Mouse (Mus musculus): ENCODE results near the gene Slc36a4. TPM values are rescaled to one million over a fixed set of nuclear protein-coding genes. Genes with fewer than 3 reads are reported as not detected.

The Slc36a4 gene
- polyA plus RNA-seq, 1 experiment from 2014 or later = 11.2 TPM

DNA sequence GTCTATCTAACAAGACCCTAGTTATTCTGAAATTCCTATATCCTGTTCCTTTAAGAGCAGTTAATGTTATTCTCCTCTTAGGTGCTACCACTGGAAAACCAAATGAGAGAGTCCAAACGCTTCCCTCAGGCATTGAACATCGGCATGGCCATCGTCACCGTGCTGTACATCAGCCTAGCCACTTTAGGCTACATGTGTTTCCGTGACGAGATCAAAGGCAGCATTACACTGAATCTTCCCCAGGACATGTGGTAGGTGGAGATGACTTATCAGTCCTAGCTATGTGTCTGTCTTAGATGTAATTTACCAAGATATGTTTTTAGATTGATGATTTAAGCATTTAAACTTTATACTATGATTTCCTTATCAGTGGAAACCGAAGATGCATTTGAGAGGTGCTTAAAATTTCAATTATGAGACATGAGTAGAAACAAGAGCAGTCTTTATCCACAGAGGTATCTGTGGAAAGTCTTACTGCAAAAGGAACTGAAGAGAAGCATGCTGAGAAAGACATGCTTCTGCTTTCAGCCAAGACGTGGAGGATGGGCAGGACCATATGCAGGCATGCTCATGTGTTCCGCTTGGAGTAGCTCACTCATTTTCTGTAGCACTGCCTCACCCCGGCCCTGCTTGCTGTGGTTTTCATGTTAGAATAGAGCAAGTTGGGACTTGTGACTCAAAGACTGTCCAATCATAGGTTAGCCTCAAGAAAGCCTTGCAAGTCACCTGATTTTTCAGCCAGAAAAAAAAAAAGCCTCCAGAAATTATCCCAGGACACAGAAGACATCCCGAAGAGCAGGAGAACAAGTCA, 24.7 kb downstream of the Slc36a4 start:
- Histone ChIP-seq H3K4me2 (replicated peaks; ENCODE audit: low read depth, low read length) (no peak overlapping the region), H3K27me3 (replicated peaks; ENCODE audit: insufficient read depth, low read length) (no peaks in the 10 kb centered on the region), H3K9me3 (ENCODE audit: low read length) (no peaks in the 10 kb centered on the region), H3K9ac (replicated peaks; ENCODE audit: low read depth) (no peak overlapping the region), H3K4me1 (ENCODE audit: insufficient read depth, low read depth, low read length) (no peaks in the 10 kb centered on the region), H3K27ac (ENCODE audit: low read length) (no peak overlapping the region), H3K4me3 (ENCODE audit: low read depth, low read length) (no peak overlapping the region), H3K36me3 (ENCODE audit: insufficient read depth, low read length) (peaks cover 11% of the 10 kb centered on the region; the same call in 1 of the 2 replicates)
- no peak for DNase-seq (ENCODE audit: low spot score)
- ATAC-seq = no peak
- WGBS = 86% methylated on average over 11 of the region's 11 CpGs
- TF ChIP-seq EP300 (IDR thresholded peaks at IDR 0.05) = no peak
- no peak for TF ChIP-seq CTCF (IDR thresholded peaks at IDR 0.05)

DNA sequence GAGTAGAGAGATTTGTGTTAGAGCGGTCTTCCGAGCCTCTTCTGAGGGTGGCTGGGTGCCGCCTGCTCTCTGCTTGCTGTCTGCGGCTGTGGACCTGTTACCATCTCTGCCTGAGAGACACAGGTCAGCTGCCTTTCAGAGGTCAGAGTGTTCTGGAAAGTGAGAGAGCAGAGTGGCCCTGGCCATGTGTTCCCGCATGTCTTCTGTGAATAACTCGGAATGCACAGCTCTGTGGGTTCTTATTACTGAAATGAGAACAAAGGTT, 25.3 kb downstream of the Slc36a4 start:
- TF ChIP-seq CTCF (IDR thresholded peaks at IDR 0.05) (no peak), EP300 (IDR thresholded peaks at IDR 0.05) (no peak)
- H3K4me1 ChIP-seq (ENCODE audit: insufficient read depth, low read depth, low read length) = no peaks in the 10 kb centered on the region
- no peaks in the 10 kb centered on the region for H3K9me3 ChIP-seq (ENCODE audit: low read length)
- DNase-seq (ENCODE audit: low spot score) (no peak), ATAC-seq (no peak)
- H3K4me3 ChIP-seq (ENCODE audit: low read depth, low read length) = no peak overlapping the region
- H3K27ac ChIP-seq (ENCODE audit: low read length) = no peak overlapping the region
- no peaks in the 10 kb centered on the region for H3K27me3 ChIP-seq (replicated peaks; ENCODE audit: insufficient read depth, low read length)
- peaks cover 11% of the 10 kb centered on the region; the same call in 1 of the 2 replicates for H3K36me3 ChIP-seq (ENCODE audit: insufficient read depth, low read length)
- H3K4me2 ChIP-seq (replicated peaks; ENCODE audit: low read depth, low read length) = no peak overlapping the region
- no peak overlapping the region for H3K9ac ChIP-seq (replicated peaks; ENCODE audit: low read depth)
- WGBS = 94% methylated on average over 6 of the region's 6 CpGs

DNA sequence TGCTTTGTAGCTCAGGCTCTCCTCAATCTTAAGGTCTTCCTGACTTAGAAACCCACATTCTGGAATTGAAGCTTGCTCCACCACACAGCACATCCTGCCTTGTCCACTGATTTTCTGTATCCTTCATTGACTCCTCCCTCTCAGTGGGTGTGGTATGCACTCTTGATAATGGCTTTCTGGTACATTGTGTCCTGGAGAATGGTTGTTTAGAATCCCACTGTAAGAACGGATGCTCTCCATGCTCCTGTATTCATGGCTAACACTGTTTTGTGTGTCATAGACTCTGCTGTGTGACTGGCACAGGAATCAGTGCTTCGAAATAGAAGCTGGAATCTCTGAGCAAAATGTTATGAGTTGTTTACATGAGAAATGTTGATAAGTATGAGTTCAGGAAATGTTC, 28.0 kb downstream of the Slc36a4 start:
- ATAC-seq = peak; percentile 89
- WGBS = 68% methylated on average over 2 of the region's 2 CpGs
- Histone ChIP-seq H3K9ac (replicated peaks; ENCODE audit: low read depth) (no peak overlapping the region), H3K4me1 (ENCODE audit: insufficient read depth, low read depth, low read length) (no peaks in the 10 kb centered on the region), H3K27ac (ENCODE audit: low read length) (peak overlapping the region; percentile 43; the same call in 1 of the 2 replicates), H3K36me3 (ENCODE audit: insufficient read depth, low read length) (peaks cover 11% of the 10 kb centered on the region; the same call in 1 of the 2 replicates), H3K9me3 (ENCODE audit: low read length) (no peaks in the 10 kb centered on the region), H3K4me2 (replicated peaks; ENCODE audit: low read depth, low read length) (no peak overlapping the region), H3K4me3 (ENCODE audit: low read depth, low read length) (no peak overlapping the region), H3K27me3 (replicated peaks; ENCODE audit: insufficient read depth, low read length) (no peaks in the 10 kb centered on the region)
- TF ChIP-seq EP300 (IDR thresholded peaks at IDR 0.05) (peak; percentile 99), CTCF (IDR thresholded peaks at IDR 0.05) (no peak)
- DNase-seq (ENCODE audit: low spot score) = peak; percentile 57

DNA sequence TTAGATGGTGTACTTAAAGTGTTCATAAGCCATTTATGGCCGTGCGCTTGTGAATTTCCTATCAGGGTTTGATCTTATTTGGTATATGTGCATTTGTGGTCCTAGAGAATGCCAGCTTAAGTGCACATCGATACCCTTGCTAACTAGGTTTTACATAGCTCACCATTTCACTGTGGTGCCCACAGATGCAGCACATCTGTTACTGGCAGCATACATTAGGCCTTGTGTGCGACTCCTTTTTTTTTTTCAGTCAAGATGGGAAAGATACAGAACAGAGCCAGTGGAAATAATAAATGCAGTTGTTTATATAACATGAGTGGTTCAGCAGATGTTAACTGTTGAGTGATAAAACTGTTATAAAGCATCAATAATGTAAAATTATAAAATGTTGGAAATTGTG, 31.9 kb downstream of the Slc36a4 start:
- no peak overlapping the region for H3K4me2 ChIP-seq (replicated peaks; ENCODE audit: low read depth, low read length)
- no peak overlapping the region for H3K27ac ChIP-seq (ENCODE audit: low read length)
- H3K4me1 ChIP-seq (ENCODE audit: insufficient read depth, low read depth, low read length) = no peaks in the 10 kb centered on the region
- H3K36me3 ChIP-seq (ENCODE audit: insufficient read depth, low read length) = peaks cover 9% of the 10 kb centered on the region; the same call in 1 of the 2 replicates
- H3K4me3 ChIP-seq (ENCODE audit: low read depth, low read length) = no peak overlapping the region
- no peak for DNase-seq (ENCODE audit: low spot score)
- TF ChIP-seq CTCF (IDR thresholded peaks at IDR 0.05) = no peak
- no peak for TF ChIP-seq EP300 (IDR thresholded peaks at IDR 0.05)
- ATAC-seq = no peak
- no peak overlapping the region for H3K9ac ChIP-seq (replicated peaks; ENCODE audit: low read depth)
- no peaks in the 10 kb centered on the region for H3K27me3 ChIP-seq (replicated peaks; ENCODE audit: insufficient read depth, low read length)
- H3K9me3 ChIP-seq (ENCODE audit: low read length) = no peaks in the 10 kb centered on the region
- 57% methylated on average over 4 of the region's 4 CpGs for WGBS

DNA sequence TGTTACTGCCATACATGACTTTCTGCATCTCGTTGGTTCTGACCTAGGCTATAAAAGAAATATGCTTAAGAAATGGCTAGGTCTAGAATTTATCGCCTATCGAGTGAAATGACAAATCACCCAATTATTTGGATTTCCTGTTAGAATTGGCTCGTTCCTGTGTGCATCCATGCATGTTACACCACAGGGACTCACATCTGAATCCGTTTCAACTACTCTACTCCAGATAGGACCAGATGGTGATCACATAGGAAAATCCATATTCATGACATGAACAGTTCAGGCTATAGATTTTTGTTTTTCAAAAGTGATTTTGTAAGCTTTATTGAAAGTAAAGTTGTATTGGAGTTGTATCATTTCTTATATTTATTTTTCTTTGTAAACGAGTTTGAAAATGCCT, 32.4 kb downstream of the Slc36a4 start:
- TF ChIP-seq EP300 (IDR thresholded peaks at IDR 0.05) (no peak), CTCF (IDR thresholded peaks at IDR 0.05) (no peak)
- no peak for DNase-seq (ENCODE audit: low spot score)

DNA sequence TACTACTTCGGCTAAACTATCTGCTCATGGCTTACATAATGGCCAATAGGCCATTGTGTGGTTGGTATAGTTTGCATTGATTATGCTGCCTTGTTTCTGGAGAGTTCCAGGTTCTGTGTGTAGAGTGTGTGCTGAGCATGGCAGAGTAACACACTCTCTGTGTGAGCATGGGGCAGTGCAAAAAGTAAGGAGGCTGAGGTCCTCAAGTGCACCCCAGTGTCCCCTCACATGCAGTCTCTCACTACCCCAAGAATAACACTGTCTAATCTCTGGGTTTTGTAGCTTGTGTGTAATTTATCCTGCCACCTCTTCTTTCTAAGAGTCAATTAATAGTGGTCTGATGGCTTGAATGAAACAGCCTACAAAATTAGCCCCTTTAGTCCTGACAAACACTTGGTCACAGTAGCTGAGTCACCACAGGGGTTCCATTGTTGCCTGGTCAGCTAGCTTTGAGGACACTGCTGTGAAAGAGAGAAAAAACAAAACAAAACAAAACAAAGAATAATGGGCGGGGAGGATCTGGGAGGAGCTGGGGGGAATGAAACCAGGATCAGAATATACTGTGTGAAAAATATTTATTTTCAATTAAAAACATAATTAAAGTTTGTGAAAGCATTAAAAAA, 36.6 kb downstream of the Slc36a4 start:
- no peak for TF ChIP-seq CTCF (IDR thresholded peaks at IDR 0.05)
- TF ChIP-seq EP300 (IDR thresholded peaks at IDR 0.05) = no peak
- 62% methylated on average over 2 of the region's 2 CpGs for WGBS

More for the DNA sequence above, 32.4 kb downstream of the Slc36a4 start:
- ATAC-seq = no peak
- Histone ChIP-seq H3K9ac (replicated peaks; ENCODE audit: low read depth) (no peak overlapping the region), H3K4me2 (replicated peaks; ENCODE audit: low read depth, low read length) (no peak overlapping the region), H3K4me1 (ENCODE audit: insufficient read depth, low read depth, low read length) (no peaks in the 10 kb centered on the region), H3K9me3 (ENCODE audit: low read length) (no peaks in the 10 kb centered on the region), H3K27ac (ENCODE audit: low read length) (no peak overlapping the region), H3K36me3 (ENCODE audit: insufficient read depth, low read length) (peaks cover 4% of the 10 kb centered on the region; the same call in 1 of the 2 replicates), H3K27me3 (replicated peaks; ENCODE audit: insufficient read depth, low read length) (no peaks in the 10 kb centered on the region), H3K4me3 (ENCODE audit: low read depth, low read length) (no peak overlapping the region)
- WGBS = 61% methylated on average over 6 of the region's 6 CpGs

More for the DNA sequence above, 36.6 kb downstream of the Slc36a4 start:
- DNase-seq (ENCODE audit: low spot score) = no peak
- H3K27me3 ChIP-seq (replicated peaks; ENCODE audit: insufficient read depth, low read length) = no peaks in the 10 kb centered on the region
- no peak for ATAC-seq
- H3K4me2 ChIP-seq (replicated peaks; ENCODE audit: low read depth, low read length) = no peak overlapping the region
- no peak overlapping the region for H3K9ac ChIP-seq (replicated peaks; ENCODE audit: low read depth)
- no peaks in the 10 kb centered on the region for H3K4me1 ChIP-seq (ENCODE audit: insufficient read depth, low read depth, low read length)
- H3K27ac ChIP-seq (ENCODE audit: low read length) = no peak overlapping the region
- H3K36me3 ChIP-seq (ENCODE audit: insufficient read depth, low read length) = no peaks in the 10 kb centered on the region
- no peak overlapping the region for H3K4me3 ChIP-seq (ENCODE audit: low read depth, low read length)
- H3K9me3 ChIP-seq (ENCODE audit: low read length) = no peaks in the 10 kb centered on the region

Data from lung, postnatal 0 days (tissue).